Mouse (Mus musculus): ENCODE measurements around the gene Dmkn.

The Dmkn gene

GRCm38 (mm10) chr7:30765173-30765572 lies 1.6 kb downstream of the Dmkn start:
- no peak for DNase-seq

GRCm38 (mm10) chr7:30766408-30766807 lies 2.9 kb downstream of the Dmkn start:
- no peak for DNase-seq

DNA sequence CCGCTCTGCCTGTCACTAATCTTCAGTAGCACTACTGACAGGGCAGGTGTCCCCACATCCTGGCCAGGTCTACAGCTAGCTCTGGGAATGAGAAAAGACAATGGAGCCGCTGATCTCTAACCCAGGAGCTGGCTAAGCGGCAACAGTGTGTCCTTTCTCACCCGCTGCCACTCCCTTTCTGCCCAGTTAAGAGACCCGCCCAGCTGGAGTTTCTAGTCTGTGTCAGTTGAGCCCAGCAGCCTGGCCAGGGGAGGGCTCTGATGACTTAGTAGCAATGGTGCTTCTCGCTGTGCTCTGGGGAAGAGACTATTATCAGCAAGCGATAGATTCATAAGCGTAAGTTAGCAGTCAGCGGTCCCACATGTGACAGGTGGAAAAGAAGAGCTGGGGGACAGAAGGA lies 5.7 kb downstream of the Dmkn start:
- DNase-seq, result no peak

GRCm38 (mm10) chr7:30776104-30776503 lies 12.5 kb downstream of the Dmkn start:
- no peak for DNase-seq

DNA sequence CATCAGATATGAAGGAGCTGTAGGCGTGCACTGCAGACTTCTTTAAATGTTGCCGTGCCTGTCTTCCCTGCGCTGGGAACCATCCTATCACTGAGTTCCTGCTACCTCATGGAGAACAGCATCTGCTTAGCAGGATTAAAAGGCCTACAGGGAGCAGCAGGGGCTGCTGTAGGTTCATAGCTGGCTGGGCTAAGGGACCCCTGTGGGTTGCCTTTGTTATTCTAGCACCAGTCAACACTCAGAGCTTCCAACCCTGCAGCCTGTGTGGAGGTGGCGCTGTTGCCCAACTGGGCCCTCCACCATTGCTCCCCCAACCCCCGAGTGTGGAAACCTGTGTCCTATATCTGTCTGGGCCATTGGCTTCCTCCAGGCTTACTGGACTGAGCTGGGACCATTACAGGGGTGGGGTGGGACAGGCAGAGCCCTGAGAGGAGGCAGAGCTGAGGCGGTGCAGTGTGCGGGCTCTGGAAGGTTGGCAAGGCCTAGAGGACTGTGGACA lies 13.6 kb downstream of the Dmkn start:
- no peak for DNase-seq

DNA sequence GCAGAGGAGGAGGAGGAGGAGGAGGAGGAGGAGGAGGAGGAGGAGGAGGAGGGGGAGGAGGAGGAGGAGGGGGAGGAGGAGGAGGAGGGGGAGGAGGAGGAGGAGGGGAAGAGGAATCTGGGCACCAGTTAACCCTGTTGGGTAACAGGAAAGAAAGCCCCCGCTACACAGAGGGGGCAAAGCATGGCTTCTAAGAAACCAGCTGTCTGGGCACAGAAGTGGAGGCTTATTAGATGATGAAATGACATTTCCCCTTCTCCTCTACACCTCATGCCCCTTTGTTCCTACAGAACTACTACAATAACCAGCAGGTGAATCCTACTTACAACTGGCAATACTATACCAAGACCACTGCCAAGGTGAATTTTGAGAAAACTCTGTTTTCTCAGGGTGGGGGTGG lies 14.4 kb downstream of the Dmkn start:
- no peak for DNase-seq

- no peak for DNase-seq
These were observed 18.2 kb downstream of the Dmkn start for GRCm38 (mm10) chr7:30781792-30782191.

DNA sequence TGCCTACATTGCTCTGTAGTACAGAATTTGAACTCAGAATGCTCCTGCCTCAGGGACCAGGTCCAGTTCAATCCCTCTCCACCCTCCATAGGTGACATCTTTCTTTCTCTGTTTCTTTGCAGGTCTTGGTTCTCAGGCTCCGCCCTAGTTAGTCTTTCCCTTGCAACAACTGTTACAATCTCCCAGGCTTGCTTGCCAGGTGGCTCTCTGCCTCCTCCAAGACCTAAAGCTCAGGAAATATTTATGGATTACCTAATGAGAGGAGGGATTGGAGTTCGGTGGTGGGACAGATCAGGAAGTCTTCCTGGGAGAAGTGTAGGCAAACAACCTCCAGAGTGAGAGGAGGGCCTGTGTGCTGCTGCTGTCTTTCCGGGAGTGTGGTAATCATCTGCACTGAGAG lies 19.1 kb downstream of the Dmkn start:
- no peak for DNase-seq

DNA sequence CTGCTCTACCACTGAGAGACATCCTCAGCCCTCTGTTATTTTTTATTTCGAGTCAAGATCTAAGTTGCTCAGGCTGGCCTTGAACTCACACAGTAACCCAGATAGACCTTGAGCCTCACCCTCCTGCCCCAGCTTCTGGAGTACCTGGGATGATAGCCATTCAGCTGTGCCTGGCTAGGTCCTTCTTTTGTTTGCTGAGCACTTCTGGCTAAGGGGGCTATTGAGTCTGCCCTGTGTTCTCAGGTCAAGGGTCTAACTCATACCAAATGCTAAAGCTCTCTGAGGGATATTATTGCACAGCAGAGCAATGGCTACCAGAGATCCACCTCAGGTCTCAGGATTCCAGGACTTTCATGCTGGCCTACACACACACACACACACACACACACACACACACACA lies 21.6 kb downstream of the Dmkn start:
- no peak for DNase-seq

DNA sequence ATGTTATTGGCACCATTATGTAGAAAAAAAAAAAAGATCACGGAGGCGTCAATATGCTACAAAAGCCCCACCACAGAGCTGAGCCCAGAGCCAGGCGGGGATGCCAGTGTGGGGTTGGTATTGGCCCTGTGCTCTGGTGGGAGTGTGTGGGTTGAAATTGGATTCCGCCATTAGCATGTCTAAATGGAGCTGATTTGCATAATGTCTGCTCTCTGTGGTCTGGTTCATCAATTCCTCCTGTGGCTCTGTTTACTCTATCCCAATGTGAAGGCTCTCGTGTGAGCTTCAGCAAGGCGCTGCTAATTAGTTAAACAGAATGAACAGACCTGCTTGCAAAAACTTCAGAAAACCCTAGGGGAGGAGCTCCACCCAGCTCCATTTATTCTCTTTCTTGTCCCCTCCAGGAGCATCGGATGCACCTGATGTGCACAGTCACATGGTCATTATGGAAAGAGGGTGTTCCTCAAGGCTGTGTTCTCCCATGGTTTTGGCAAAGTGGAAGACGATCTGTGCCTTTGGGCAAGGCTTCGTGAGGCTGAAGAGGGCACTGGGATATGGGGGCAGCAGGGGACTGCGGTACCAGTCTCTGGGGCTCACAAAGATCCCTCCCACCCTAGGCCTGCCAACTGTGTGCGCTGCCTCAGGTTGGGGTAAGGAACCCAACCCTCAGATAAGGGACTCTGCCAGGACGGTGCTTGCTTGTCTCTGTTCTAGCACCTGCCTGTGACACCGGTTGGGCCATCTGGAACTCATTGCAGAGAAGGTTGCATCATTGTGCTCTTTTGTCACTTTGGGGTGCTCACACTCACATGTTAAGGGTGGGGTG lies 22.4 kb downstream of the Dmkn start:
- DNase-seq, result no peak

DNA sequence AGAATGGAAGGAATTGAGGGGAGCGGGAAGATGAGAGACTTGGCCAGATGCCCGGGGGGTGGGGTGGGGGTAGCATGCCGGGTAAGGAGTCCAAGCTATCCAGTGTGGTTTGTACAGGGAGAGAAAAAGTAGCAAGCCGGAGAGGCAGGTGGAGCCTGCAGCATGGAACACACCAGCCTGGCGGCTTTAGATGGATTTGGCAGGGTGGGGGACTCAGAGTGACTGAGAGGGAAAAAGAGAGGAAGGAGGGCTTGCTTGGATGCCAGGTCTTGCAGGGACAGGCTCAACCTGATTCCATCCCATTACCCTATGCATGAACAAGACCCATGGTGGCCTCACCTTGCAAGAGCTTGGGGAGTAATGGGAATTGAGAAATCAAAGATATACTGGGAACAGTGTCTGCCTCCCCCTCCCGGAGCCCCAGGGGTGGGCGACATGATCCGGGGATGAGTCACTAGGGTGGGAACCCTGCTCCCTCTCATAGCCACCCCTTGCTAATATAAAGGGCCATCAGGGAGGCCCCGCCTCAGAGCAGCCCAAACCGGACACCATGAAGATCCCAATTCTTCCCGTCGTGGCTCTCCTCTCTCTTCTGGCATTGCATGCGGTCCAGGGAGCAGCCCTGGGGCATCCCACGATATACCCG lies 23.9 kb downstream of the Dmkn start, which contains the start of gene Krtdap:
Gene Krtdap (plus strand): TSS at position 520 of the 646 bp plus-strand sequence.
- DNase-seq, result no peak

DNA sequence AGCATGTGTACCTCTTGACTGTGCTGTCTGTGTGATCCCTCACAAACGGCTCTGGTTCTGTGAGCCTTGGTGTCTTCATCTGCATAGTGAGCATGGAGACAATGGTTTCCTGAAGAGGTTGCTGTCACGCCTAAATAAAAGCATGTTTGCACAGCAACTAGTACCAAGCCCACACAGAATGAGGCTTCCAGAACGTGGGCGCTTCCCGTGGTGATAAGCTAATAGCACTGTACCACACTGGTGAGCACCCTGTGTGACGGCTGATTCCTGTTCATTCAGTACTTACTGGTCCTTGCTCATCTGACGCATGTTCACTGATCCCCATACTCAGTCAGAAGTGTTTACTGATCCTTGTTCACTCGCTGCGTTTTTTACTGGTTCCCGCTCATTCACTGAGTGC lies 26.6 kb downstream of the Dmkn start:
- no peak for DNase-seq

DNA sequence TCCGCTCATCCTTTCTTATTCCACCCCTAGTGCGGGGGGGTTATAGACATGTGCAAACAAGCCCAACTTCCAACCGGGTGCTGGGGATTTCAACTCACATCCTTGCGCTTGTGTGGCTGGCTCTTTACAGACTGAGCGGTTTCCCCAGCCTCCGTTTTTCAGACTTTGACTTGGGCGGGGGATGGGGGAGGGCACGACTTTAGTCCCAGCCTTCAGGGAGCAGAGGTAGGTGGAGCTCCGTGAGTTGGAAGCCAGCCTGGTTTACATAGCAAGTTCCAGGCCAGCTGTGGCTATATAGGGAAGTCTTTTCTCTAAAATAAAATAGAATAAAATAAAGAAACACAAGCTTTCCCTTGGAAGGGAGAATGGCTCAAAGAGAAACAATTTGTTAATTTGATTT lies 28.4 kb downstream of the Dmkn start:
- no peak for DNase-seq

DNA sequence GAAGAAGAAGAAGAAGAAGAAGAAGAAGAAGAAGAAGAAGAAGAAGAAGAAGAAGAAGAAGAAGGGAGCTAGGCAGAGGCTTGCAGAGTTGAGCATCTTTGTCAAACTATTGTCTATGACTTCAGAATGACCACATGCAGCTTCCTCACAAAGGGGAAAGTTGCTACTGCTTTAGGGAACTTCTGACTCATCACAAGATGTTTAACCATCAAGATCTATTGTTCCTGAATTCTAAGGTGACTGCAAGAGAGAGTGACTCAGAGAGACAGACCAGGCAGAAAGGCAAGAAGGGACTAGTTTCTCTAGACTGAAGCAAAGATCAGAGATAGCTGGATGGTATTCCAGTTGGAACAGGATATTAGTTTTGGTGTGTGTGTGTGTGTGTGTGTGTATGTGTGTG lies 31.4 kb downstream of the Dmkn start:
- no peak for DNase-seq

- DNase-seq, result no peak
These were observed 33.2 kb downstream of the Dmkn start for GRCm38 (mm10) chr7:30796790-30797189.

- no peak for DNase-seq
These were observed 37.1 kb downstream of the Dmkn start for GRCm38 (mm10) chr7:30800653-30801052.

- no peak for DNase-seq
These were observed 39.7 kb downstream of the Dmkn start for GRCm38 (mm10) chr7:30803256-30803655.

DNA sequence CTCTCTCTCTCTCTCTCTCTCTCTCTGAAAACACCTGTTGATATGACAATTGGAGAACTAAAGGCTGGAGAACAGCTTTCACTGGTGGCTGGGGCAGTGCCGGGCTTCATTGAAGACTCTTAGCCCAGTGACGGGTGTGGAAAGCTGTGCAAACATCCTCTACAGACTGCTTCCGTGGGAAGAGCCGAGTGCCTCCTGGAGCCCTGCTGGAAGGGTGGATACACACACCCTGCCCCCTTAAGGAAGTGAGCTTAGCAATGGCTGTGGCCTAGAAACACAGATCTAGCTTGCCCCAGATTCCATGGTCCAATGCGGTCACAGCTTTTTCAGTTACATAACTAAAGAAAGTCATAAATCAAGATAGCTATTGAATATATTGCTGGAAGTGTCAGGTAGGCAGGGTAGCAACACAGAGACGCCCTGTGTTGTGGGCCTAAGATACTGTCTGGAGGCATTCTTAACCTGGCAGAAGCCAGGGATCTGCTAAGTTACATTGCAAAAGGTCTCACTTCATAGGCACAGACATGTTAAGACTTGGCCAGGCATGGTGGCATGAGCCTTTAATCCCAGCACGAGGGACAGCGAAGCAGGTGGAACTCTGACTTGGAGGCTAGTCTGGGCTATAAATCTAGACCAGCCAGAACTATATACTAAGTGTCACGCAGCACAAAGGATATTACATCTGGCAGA lies 40.6 kb downstream of the Dmkn start:
- no peak for DNase-seq

- DNase-seq, result no peak
These were observed 42.4 kb downstream of the Dmkn start for GRCm38 (mm10) chr7:30805924-30806323.

GRCm38 (mm10) chr7:30810319-30810718 lies 46.8 kb downstream of the Dmkn start:
- DNase-seq, result no peak

- no peak for DNase-seq
These were observed 48.3 kb downstream of the Dmkn start for GRCm38 (mm10) chr7:30811757-30812290.

DNA sequence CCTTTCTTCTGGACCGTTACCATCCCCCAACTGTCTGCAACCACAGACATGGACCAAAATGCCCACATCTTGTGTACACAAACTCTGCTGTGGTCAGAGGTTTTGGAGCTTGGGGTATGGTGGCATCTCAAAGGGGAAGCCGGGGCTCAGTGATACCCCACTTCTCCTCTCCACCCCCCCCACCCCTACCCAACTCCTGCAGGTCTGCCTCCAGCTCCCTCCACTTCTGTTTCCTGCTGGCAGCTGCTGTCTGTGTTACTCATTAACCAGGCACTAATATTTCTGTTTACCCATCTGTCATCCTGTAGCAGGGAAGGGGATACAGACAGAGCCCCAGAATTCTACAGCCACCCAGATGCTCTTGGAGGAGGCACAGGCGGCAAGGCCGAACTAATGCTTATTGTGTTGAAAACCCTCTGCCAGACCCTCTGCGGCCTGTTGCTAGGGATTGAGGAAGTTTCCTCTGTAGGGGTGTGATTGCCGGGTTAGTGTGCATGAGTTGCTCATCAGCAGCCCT lies 48.8 kb downstream of the Dmkn start:
- DNase-seq, result no peak

DNA sequence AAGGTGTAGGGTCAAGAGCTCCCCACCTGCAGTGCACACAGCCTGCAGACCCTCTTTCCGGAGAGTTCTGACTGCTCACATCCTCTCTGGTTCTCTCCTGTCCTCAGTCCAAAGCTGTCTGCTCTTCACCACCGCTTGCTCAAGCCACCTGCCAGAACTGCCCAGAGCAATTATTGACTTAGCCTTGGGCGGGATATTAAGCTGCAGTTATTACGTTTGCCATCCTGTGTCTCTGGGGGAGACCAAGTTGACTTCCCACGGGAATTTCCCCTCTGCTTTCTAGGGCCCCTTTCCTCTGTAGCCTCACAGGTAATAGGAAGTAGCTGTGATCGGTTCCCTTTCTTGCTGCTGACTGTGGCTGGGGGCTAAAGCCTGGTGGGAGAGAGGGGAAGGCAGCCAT lies 56.6 kb downstream of the Dmkn start:
- no peak for DNase-seq

Data from cerebellum, adult 18-20 months (tissue).